Mouse (Mus musculus) gastrocnemius, postnatal 14 days (tissue): ENCODE measurements around the gene Rab8a. TPM values are rescaled to one million over a fixed set of nuclear protein-coding genes. Genes with fewer than 3 reads are reported as not detected.
"Not testable (repeated sequence)": the region's sequence is repeated elsewhere in the genome, so short reads cannot be mapped to it uniquely, and the experiment has no call there.

Experiments used
- DNase-seq: peaks from one replicate; pipeline ENCODE4 v3.0.0; 2021; ENCODE audit warnings: mixed read lengths
- intact Hi-C: fragments of 180-260 bp; cut with DNase I; formaldehyde crosslinking; loops from one replicate; pipeline ENCODE4 v1.15.1; 2025; ENCODE audit warnings: low total_unique reads
- long read RNA-seq, 2 experiments: library from polyadenylated mRNA; stranded (forward); transcript quantifications; one replicate each; pipeline ENCODE4 v2.0.0; 2021
- total RNA-seq, 2 experiments: library from RNA; stranded (reverse); gene quantifications; 2 replicates each; pipeline ENCODE4 v1.2.3; 2021

Gene Rab8a
- 10 to 100 TPM; 17.4 to 18.7 TPM for total RNA-seq
- long read RNA-seq, experiment 1, full-length matches to known transcripts = 28 of 28 reads
- long read RNA-seq, experiment 1, partial matches to known transcripts = 0 of 28 reads
- long read RNA-seq, experiment 1, other reads (novel, unspliced or antisense) = 0 of 28 reads
- long read RNA-seq, experiment 2, full-length matches to known transcripts = 28 of 33 reads
- long read RNA-seq, experiment 2, partial matches to known transcripts = 0 of 33 reads
- long read RNA-seq, experiment 2, other reads (novel, unspliced or antisense) = 5 of 33 reads

- DNase-seq = peak; percentile 99
- intact Hi-C loops = no loop called here
Observed at GRCm38 (mm10) chr8:72160707-72161697, at the start of gene Rab8a. Gene Rab8a, plus strand, starts transcription at chr8:72161200.

GRCm38 (mm10) chr8:72112486-72112885 is 48.5 kb upstream of the Rab8a start:
- no peak for DNase-seq

GRCm38 (mm10) chr8:72115202-72115601 is 45.8 kb upstream of the Rab8a start:
- intact Hi-C loops = no loop called here
- no peak for DNase-seq

More at GRCm38 (mm10) chr8:72112486-72112885, 48.5 kb upstream of the Rab8a start:
- intact Hi-C loops = no loop called here

- DNase-seq = no peak
- intact Hi-C loops = no loop called here
Observed at GRCm38 (mm10) chr8:72118616-72119015, 42.4 kb upstream of the Rab8a start.

- DNase-seq, intact Hi-C loops: not testable (repeated sequence)
Observed at GRCm38 (mm10) chr8:72121486-72121885, 39.5 kb upstream of the Rab8a start.

- no peak for DNase-seq
- intact Hi-C loops = no loop called here
Observed at GRCm38 (mm10) chr8:72121997-72122396, 39.0 kb upstream of the Rab8a start.

- intact Hi-C loops = no loop called here
- DNase-seq = no peak
Observed at GRCm38 (mm10) chr8:72127834-72128233, 33.2 kb upstream of the Rab8a start.

GRCm38 (mm10) chr8:72131251-72131650 is 29.7 kb upstream of the Rab8a start:
- DNase-seq = peak; percentile 17
- intact Hi-C loops = no loop called here

- no peak for DNase-seq
- intact Hi-C loops = no loop called here
Observed at GRCm38 (mm10) chr8:72131901-72132300, 29.1 kb upstream of the Rab8a start.

- no peak for DNase-seq
- intact Hi-C loops = no loop called here
Observed at GRCm38 (mm10) chr8:72132417-72132816, 28.6 kb upstream of the Rab8a start.

GRCm38 (mm10) chr8:72132891-72133290 is 28.1 kb upstream of the Rab8a start:
- no peak for DNase-seq
- intact Hi-C loops = no loop called here

- no peak for DNase-seq
- intact Hi-C loops = no loop called here
Observed at GRCm38 (mm10) chr8:72133507-72133906, 27.5 kb upstream of the Rab8a start.

GRCm38 (mm10) chr8:72134756-72135445 is 26.1 kb upstream of the Rab8a start, which contains the start of gene Tpm4:
Gene Tpm4, plus strand, starts transcription at chr8:72134975.
- peak; percentile 72 for DNase-seq
- intact Hi-C loops = no loop called here

GRCm38 (mm10) chr8:72135446-72136301 is 25.3 kb upstream of the Rab8a start:
- intact Hi-C loops = no loop called here
- DNase-seq = peak; percentile 41

- peak; percentile 67 for DNase-seq
- intact Hi-C loops = no loop called here
Observed at GRCm38 (mm10) chr8:72136302-72136978, 24.6 kb upstream of the Rab8a start.

GRCm38 (mm10) chr8:72137431-72137830 is 23.6 kb upstream of the Rab8a start:
- DNase-seq = no peak
- intact Hi-C loops = no loop called here

- intact Hi-C loops = no loop called here
- DNase-seq = no peak
Observed at GRCm38 (mm10) chr8:72138456-72138855, 22.5 kb upstream of the Rab8a start.

GRCm38 (mm10) chr8:72143256-72143824 is 17.7 kb upstream of the Rab8a start:
- intact Hi-C loops = no loop called here
- DNase-seq = no peak
